Mouse (Mus musculus) embryonic facial prominence, embryonic 13.5 days (tissue): ENCODE results near the gene Coro1c. TPM values are rescaled to one million over a fixed set of nuclear protein-coding genes. Genes with fewer than 3 reads are reported as not detected.

ENCODE experiments used
- ATAC-seq: fragments of 200-750 bp; cut with Nextera tagmentation; 2 replicates; pipeline ENCODE4 v1.8.0; 2017; ENCODE audit warnings: low read depth; ENCODE audit not compliant: insufficient number of reproducible peaks, insufficient read depth, low FRiP score, low TSS enrichment
- H3K27ac ChIP-seq: fragments of 300-500 bp; sonication (generic); 2 replicates; pipeline ENCODE4 v1.5.1; 2015; ENCODE audit warnings: moderate library complexity, mild to moderate bottlenecking, inconsistent platforms
- H3K27me3 ChIP-seq: fragments of 300-500 bp; sonication (generic); 2 replicates; pipeline ENCODE4 v1.6.1; 2015; ENCODE audit warnings: mild to moderate bottlenecking, inconsistent platforms
- H3K36me3 ChIP-seq: fragments of 300-500 bp; sonication (generic); 2 replicates; pipeline ENCODE4 v1.6.1; 2015; ENCODE audit warnings: mild to moderate bottlenecking, inconsistent platforms
- H3K4me1 ChIP-seq: fragments of 300-500 bp; sonication (generic); 2 replicates; pipeline ENCODE4 v1.6.1; 2015; ENCODE audit warnings: inconsistent platforms
- H3K4me2 ChIP-seq: fragments of 300-500 bp; sonication (generic); 2 replicates; pipeline ENCODE4 v1.6.1; 2015; ENCODE audit warnings: moderate library complexity, mild to moderate bottlenecking, inconsistent platforms
- H3K4me3 ChIP-seq: fragments of 300-500 bp; sonication (generic); 2 replicates; pipeline ENCODE4 v1.5.1; 2015; ENCODE audit warnings: mild to moderate bottlenecking, inconsistent platforms
- H3K9ac ChIP-seq: fragments of 300-500 bp; sonication (generic); 2 replicates; pipeline ENCODE4 v1.6.1; 2015; ENCODE audit warnings: mild to moderate bottlenecking, inconsistent platforms
- H3K9me3 ChIP-seq: fragments of 300-500 bp; sonication (generic); 2 replicates; pipeline ENCODE4 v1.6.1; 2016; ENCODE audit warnings: inconsistent platforms
- WGBS: fragments of 180-500 bp; shearing (Covaris S2); methylation state at CpG from one replicate; pipeline ENCODE4 v1.1.7; 2015; ENCODE audit warnings: mixed read lengths; 5-methylcytosine and 5-hydroxymethylcytosine counted together
- polyA plus RNA-seq: library from polyadenylated mRNA; unstranded; fragments of >200 nt; fragmentation: Nextera tagmentation; extraction: Ambion mirVana; gene quantifications from 2 replicates; pipeline ENCODE4 v1.2.1, GENCODE M21; 2015

Coro1c gene
- polyA plus RNA-seq, 1 experiment from 2014 or later: 88.9 TPM

- no peaks in the 10 kb centered on the region for H3K27me3 ChIP-seq
- WGBS: 92% methylated on average over 4 of the region's 4 CpGs
- peaks cover 38% of the 10 kb centered on the region for H3K36me3 ChIP-seq
- no peak for ATAC-seq
- H3K4me3 ChIP-seq: no peak overlapping the region
- H3K4me1 ChIP-seq: no peaks in the 10 kb centered on the region
- H3K27ac ChIP-seq: no peak overlapping the region
- no peak overlapping the region for H3K4me2 ChIP-seq
- H3K9me3 ChIP-seq: no peaks in the 10 kb centered on the region
- no peak overlapping the region for H3K9ac ChIP-seq
Measured at GRCm38 (mm10) chr5:113840443-113840842, 68.1 kb downstream of the Coro1c start.

GRCm38 (mm10) chr5:113836961-113837360 is 71.6 kb downstream of the Coro1c start:
- Histone ChIP-seq H3K27me3 (no peaks in the 10 kb centered on the region), H3K4me2 (no peak overlapping the region), H3K9ac (no peak overlapping the region), H3K4me3 (no peak overlapping the region), H3K27ac (no peak overlapping the region), H3K4me1 (no peaks in the 10 kb centered on the region), H3K9me3 (no peaks in the 10 kb centered on the region), H3K36me3 (peaks cover 4% of the 10 kb centered on the region; the same call in 1 of the 2 replicates)
- WGBS: 85% methylated on average over 10 of the region's 10 CpGs
- no peak for ATAC-seq

GRCm38 (mm10) chr5:113833316-113833947 is 75.1 kb downstream of the Coro1c start:
- H3K36me3 ChIP-seq: no peaks in the 10 kb centered on the region
- WGBS: 61% methylated on average over 16 of the region's 16 CpGs
- no peak overlapping the region for H3K27ac ChIP-seq
- H3K4me3 ChIP-seq: no peak overlapping the region
- H3K4me1 ChIP-seq: no peaks in the 10 kb centered on the region
- ATAC-seq: no peak
- H3K9me3 ChIP-seq: no peaks in the 10 kb centered on the region
- H3K4me2 ChIP-seq: no peak overlapping the region
- no peak overlapping the region for H3K9ac ChIP-seq
- no peaks in the 10 kb centered on the region for H3K27me3 ChIP-seq

GRCm38 (mm10) chr5:113832490-113832901 is 76.1 kb downstream of the Coro1c start, which contains the start of gene Selplg:
TSS of gene Selplg (minus strand) at chr5:113832644.
- 28% methylated on average over 8 of the region's 8 CpGs for WGBS
- no peak within 1 kb of the TSS for H3K27ac ChIP-seq
- H3K9ac ChIP-seq: no peak within 1 kb of the TSS; the same call in 1 of the 2 replicates
- no peaks in the 10 kb centered on the region for H3K9me3 ChIP-seq
- no peak for ATAC-seq
- H3K36me3 ChIP-seq: no peaks in the 10 kb centered on the region
- H3K27me3 ChIP-seq: no peaks in the 10 kb centered on the region
- H3K4me1 ChIP-seq: no peaks in the 10 kb centered on the region
- H3K4me2 ChIP-seq: no peak within 1 kb of the TSS
- H3K4me3 ChIP-seq: no peak within 1 kb of the TSS

GRCm38 (mm10) chr5:113831741-113832140 is 76.8 kb downstream of the Coro1c start:
- no peak for ATAC-seq
- Histone ChIP-seq H3K4me3 (no peak overlapping the region), H3K36me3 (no peaks in the 10 kb centered on the region), H3K9ac (no peak overlapping the region), H3K4me2 (no peak overlapping the region), H3K27ac (no peak overlapping the region), H3K27me3 (no peaks in the 10 kb centered on the region), H3K4me1 (no peaks in the 10 kb centered on the region), H3K9me3 (no peaks in the 10 kb centered on the region)
- WGBS: 69% methylated on average over 3 of the region's 3 CpGs

GRCm38 (mm10) chr5:113830796-113831195 is 77.8 kb downstream of the Coro1c start:
- Histone ChIP-seq H3K4me3 (no peak overlapping the region), H3K9me3 (no peaks in the 10 kb centered on the region), H3K27me3 (no peaks in the 10 kb centered on the region), H3K27ac (no peak overlapping the region), H3K36me3 (no peaks in the 10 kb centered on the region), H3K9ac (no peak overlapping the region), H3K4me2 (no peak overlapping the region), H3K4me1 (no peaks in the 10 kb centered on the region)
- WGBS: 90% methylated on average over 5 of the region's 5 CpGs
- no peak for ATAC-seq

- whole genome bisulfite sequencing: 69% methylated on average over 10 of the region's 10 CpGs
- no peak overlapping the region for H3K9ac ChIP-seq
- H3K4me2 ChIP-seq: no peak overlapping the region
- no peak overlapping the region for H3K4me3 ChIP-seq
- H3K9me3 ChIP-seq: no peaks in the 10 kb centered on the region
- ATAC-seq: no peak
- no peaks in the 10 kb centered on the region for H3K4me1 ChIP-seq
- H3K36me3 ChIP-seq: no peaks in the 10 kb centered on the region
- no peak overlapping the region for H3K27ac ChIP-seq
- no peaks in the 10 kb centered on the region for H3K27me3 ChIP-seq
Measured at GRCm38 (mm10) chr5:113830292-113830643, 78.3 kb downstream of the Coro1c start.

- no peaks in the 10 kb centered on the region for H3K36me3 ChIP-seq
- H3K9me3 ChIP-seq: no peaks in the 10 kb centered on the region
- no peak overlapping the region for H3K27ac ChIP-seq
- H3K9ac ChIP-seq: no peak overlapping the region
- no peaks in the 10 kb centered on the region for H3K4me1 ChIP-seq
- H3K4me2 ChIP-seq: no peak overlapping the region
- no peak for ATAC-seq
- no peaks in the 10 kb centered on the region for H3K27me3 ChIP-seq
- 84% methylated on average over 7 of the region's 7 CpGs for WGBS
- no peak overlapping the region for H3K4me3 ChIP-seq
Measured at GRCm38 (mm10) chr5:113829566-113830291, 78.8 kb downstream of the Coro1c start.

GRCm38 (mm10) chr5:113828481-113828880 is 80.1 kb downstream of the Coro1c start:
- Histone ChIP-seq H3K4me3 (no peak overlapping the region), H3K27ac (no peak overlapping the region), H3K36me3 (no peaks in the 10 kb centered on the region), H3K4me2 (no peak overlapping the region), H3K9ac (no peak overlapping the region), H3K4me1 (no peaks in the 10 kb centered on the region), H3K9me3 (no peaks in the 10 kb centered on the region), H3K27me3 (no peaks in the 10 kb centered on the region)
- 52% methylated on average over 7 of the region's 7 CpGs for WGBS
- ATAC-seq: no peak

GRCm38 (mm10) chr5:113827991-113828411 is 80.6 kb downstream of the Coro1c start:
- H3K27ac ChIP-seq: no peak overlapping the region
- H3K9me3 ChIP-seq: no peaks in the 10 kb centered on the region
- H3K9ac ChIP-seq: no peak overlapping the region
- no peak for ATAC-seq
- no peaks in the 10 kb centered on the region for H3K4me1 ChIP-seq
- WGBS: 48% methylated on average over 4 of the region's 4 CpGs
- H3K27me3 ChIP-seq: no peaks in the 10 kb centered on the region
- no peak overlapping the region for H3K4me2 ChIP-seq
- no peak overlapping the region for H3K4me3 ChIP-seq
- no peaks in the 10 kb centered on the region for H3K36me3 ChIP-seq

GRCm38 (mm10) chr5:113826619-113827018 is 81.9 kb downstream of the Coro1c start:
- Histone ChIP-seq H3K9me3 (no peaks in the 10 kb centered on the region), H3K9ac (no peak overlapping the region), H3K27ac (no peak overlapping the region), H3K27me3 (no peaks in the 10 kb centered on the region), H3K4me1 (no peaks in the 10 kb centered on the region), H3K4me3 (no peak overlapping the region), H3K36me3 (no peaks in the 10 kb centered on the region), H3K4me2 (no peak overlapping the region)
- 87% methylated on average over 4 of the region's 4 CpGs for WGBS
- ATAC-seq: no peak

GRCm38 (mm10) chr5:113825558-113825957 is 83.0 kb downstream of the Coro1c start:
- Histone ChIP-seq H3K4me1 (no peaks in the 10 kb centered on the region), H3K36me3 (no peaks in the 10 kb centered on the region), H3K4me3 (no peak overlapping the region), H3K27ac (no peak overlapping the region), H3K4me2 (no peak overlapping the region), H3K9me3 (no peaks in the 10 kb centered on the region), H3K27me3 (no peaks in the 10 kb centered on the region), H3K9ac (no peak overlapping the region)
- 84% methylated on average over 7 of the region's 7 CpGs for WGBS
- no peak for ATAC-seq
